Mouse (Mus musculus) midbrain, embryonic 14.5 days (tissue): ENCODE measurements around the gene Speer4d. TPM values are rescaled to one million over a fixed set of nuclear protein-coding genes. Genes with fewer than 3 reads are reported as not detected.
"Not testable (repeated sequence)": the region's sequence is repeated elsewhere in the genome, so short reads cannot be mapped to it uniquely, and the experiment has no call there.

Experiments used
- ATAC-seq: fragments of 200-750 bp; cut with Nextera tagmentation; 2 replicates; pipeline ENCODE4 v1.8.0; 2017; ENCODE audit warnings: moderate number of reproducible peaks, moderate library complexity; ENCODE audit not compliant: low FRiP score, low TSS enrichment
- DNase-seq: peaks from one replicate; pipeline ENCODE4 v3.0.0-alpha.2; 2015
- H3K27ac ChIP-seq: fragments of 300-500 bp; sonication (generic); replicated peaks from 2 replicates; pipeline ENCODE4 v1.5.1; 2014; ENCODE audit warnings: mild to moderate bottlenecking, low read depth, low read length, moderate library complexity
- H3K27me3 ChIP-seq: fragments of 300-500 bp; sonication (generic); 2 replicates; pipeline ENCODE4 v1.6.1; 2014; ENCODE audit warnings: low read length, control low read depth, mixed read lengths; ENCODE audit not compliant: control insufficient read depth, insufficient read depth
- H3K36me3 ChIP-seq: fragments of 300-500 bp; sonication (generic); 2 replicates; pipeline ENCODE4 v1.6.1; 2014; ENCODE audit warnings: low read length, control low read depth; ENCODE audit not compliant: control insufficient read depth, insufficient read depth
- H3K4me1 ChIP-seq: fragments of 300-500 bp; sonication (generic); 2 replicates; pipeline ENCODE4 v1.6.1; 2014; ENCODE audit warnings: mild to moderate bottlenecking, antibody characterized with exemption, low read length, control low read depth; ENCODE audit not compliant: control insufficient read depth, insufficient read depth
- H3K4me2 ChIP-seq: fragments of 300-500 bp; sonication (generic); 2 replicates; pipeline ENCODE4 v1.6.1; 2014; ENCODE audit warnings: mild to moderate bottlenecking, low read length, moderate library complexity
- H3K4me3 ChIP-seq: fragments of 300-500 bp; sonication (generic); replicated peaks from 2 replicates; pipeline ENCODE4 v1.5.1; 2014; ENCODE audit warnings: low read depth, low read length
- H3K9ac ChIP-seq: fragments of 300-500 bp; sonication (generic); replicated peaks from 2 replicates; pipeline ENCODE4 v1.6.1; 2014; ENCODE audit warnings: mild to moderate bottlenecking, low read length, moderate library complexity
- H3K9me3 ChIP-seq: fragments of 300-500 bp; sonication (generic); 2 replicates; pipeline ENCODE4 v1.6.1; 2016; ENCODE audit warnings: low read length, control low read depth, mixed read lengths; ENCODE audit not compliant: control insufficient read depth
- WGBS: fragments of 180-500 bp; shearing (Covaris S2); extraction: QIAGEN DNeasy Blood & Tissue Kit; methylation state at CpG from one replicate; pipeline ENCODE4 v1.1.7; 2014; 5-methylcytosine and 5-hydroxymethylcytosine counted together
- polyA plus RNA-seq: library from polyadenylated mRNA; unstranded; fragments of >200 nt; fragmentation: Nextera tagmentation; extraction: Ambion mirVana; gene quantifications from 2 replicates; pipeline ENCODE4 v1.2.1, GENCODE M21; 2014

The Speer4d gene
- polyA plus RNA-seq, 1 experiment from 2014 or later: not detected

- not testable (repeated sequence) for H3K4me3 ChIP-seq, H3K27ac ChIP-seq, H3K9ac ChIP-seq, H3K9me3 ChIP-seq, H3K4me1 ChIP-seq, H3K4me2 ChIP-seq, H3K27me3 ChIP-seq, ATAC-seq, H3K36me3 ChIP-seq
- 35% methylated on average over 5 of the region's 5 CpGs for WGBS
- peak; percentile 51 for DNase-seq
Measured at GRCm38 (mm10) chr5:15630068-15630467, 11.2 kb downstream of the Speer4d start.

GRCm38 (mm10) chr5:15637637-15638036 is 18.8 kb downstream of the Speer4d start:
- DNase-seq: not testable (repeated sequence)
- 59% methylated on average over 2 of the region's 2 CpGs for WGBS

GRCm38 (mm10) chr5:15645707-15646106 is 26.8 kb downstream of the Speer4d start:
- not testable (repeated sequence) for H3K27ac ChIP-seq, ATAC-seq, H3K9me3 ChIP-seq, H3K4me3 ChIP-seq, H3K4me2 ChIP-seq, H3K27me3 ChIP-seq, H3K9ac ChIP-seq, H3K36me3 ChIP-seq, H3K4me1 ChIP-seq
- 27% methylated on average over 6 of the region's 6 CpGs for WGBS
- peak; percentile 8 for DNase-seq

More at GRCm38 (mm10) chr5:15637637-15638036, 18.8 kb downstream of the Speer4d start:
- not testable (repeated sequence) for H3K9me3 ChIP-seq, H3K4me3 ChIP-seq, H3K4me1 ChIP-seq, H3K4me2 ChIP-seq, H3K9ac ChIP-seq, H3K27me3 ChIP-seq, H3K36me3 ChIP-seq, H3K27ac ChIP-seq
- ATAC-seq: peak; percentile 85

- not testable (repeated sequence) for H3K27ac ChIP-seq, H3K9me3 ChIP-seq, H3K27me3 ChIP-seq, H3K9ac ChIP-seq, ATAC-seq, H3K4me2 ChIP-seq, H3K4me1 ChIP-seq, H3K36me3 ChIP-seq, H3K4me3 ChIP-seq
- WGBS: 67% methylated on average over 2 of the region's 2 CpGs
- DNase-seq: peak; percentile 19
Measured at GRCm38 (mm10) chr5:15652334-15652733, 33.5 kb downstream of the Speer4d start.

- DNase-seq, H3K27me3 ChIP-seq, H3K4me2 ChIP-seq, H3K27ac ChIP-seq, H3K9me3 ChIP-seq, ATAC-seq, H3K4me3 ChIP-seq, H3K36me3 ChIP-seq, H3K9ac ChIP-seq, H3K4me1 ChIP-seq: not testable (repeated sequence)
- WGBS: 73% methylated on average over 1 of the region's 1 CpGs
Measured at GRCm38 (mm10) chr5:15656959-15657358, 38.1 kb downstream of the Speer4d start, which contains the start of gene 4930572O03Rik. 4930572O03Rik (minus strand) TSS chr5:15657059.

DNA sequence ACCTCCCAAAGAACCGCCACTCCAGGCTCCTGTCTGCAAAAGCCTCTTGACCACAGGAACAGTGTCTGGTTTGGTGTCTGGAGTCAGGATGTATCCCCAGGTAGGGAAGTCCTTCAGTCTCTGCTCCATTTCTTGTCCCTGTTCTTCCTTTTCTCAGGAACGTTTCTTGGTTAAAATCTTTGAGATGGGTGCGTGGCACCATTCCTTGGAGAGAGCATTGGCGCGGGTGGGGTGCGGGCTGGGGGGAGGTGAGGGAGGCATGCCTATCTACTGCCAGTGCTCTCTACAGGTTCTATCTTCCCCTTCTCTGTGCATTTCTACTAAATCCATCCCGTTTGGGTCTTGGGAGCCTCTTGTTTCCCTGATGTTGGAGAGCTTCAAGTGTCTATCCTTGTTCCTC is 45.0 kb downstream of the Speer4d start:
- H3K27ac ChIP-seq, DNase-seq, H3K9me3 ChIP-seq, H3K4me2 ChIP-seq, H3K27me3 ChIP-seq, H3K9ac ChIP-seq, H3K4me3 ChIP-seq, H3K36me3 ChIP-seq, H3K4me1 ChIP-seq, ATAC-seq: not testable (repeated sequence)
- WGBS: 76% methylated on average over 7 of the region's 7 CpGs

DNA sequence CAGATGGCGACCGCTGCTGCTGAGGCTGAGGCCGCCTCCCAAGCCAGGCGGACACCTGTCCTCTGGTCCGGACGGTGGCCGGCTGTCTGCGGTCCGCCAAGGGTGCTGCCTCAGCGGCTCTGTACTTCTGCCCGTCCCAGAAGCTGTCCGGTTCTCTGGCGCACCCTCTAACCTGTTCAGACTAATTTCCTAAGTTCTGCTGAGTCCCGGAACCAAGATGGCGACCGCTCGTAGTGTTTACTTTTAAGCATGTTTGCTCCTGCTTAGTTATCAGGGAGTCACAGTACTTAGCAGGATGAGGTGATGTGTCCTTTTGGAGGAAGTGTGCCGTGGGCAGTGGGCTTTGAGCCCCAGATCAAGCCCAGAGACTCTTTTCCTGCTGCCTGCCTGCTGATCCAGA is 51.9 kb downstream of the Speer4d start:
- peak; percentile 63; the same call in 1 of the 2 replicates for ATAC-seq
- not testable (repeated sequence) for H3K36me3 ChIP-seq, H3K4me2 ChIP-seq, H3K9me3 ChIP-seq, H3K27ac ChIP-seq, DNase-seq, H3K4me3 ChIP-seq, H3K27me3 ChIP-seq, H3K4me1 ChIP-seq, H3K9ac ChIP-seq
- WGBS: 85% methylated on average over 7 of the region's 18 CpGs

Other genes with a start within 250 kb of the Speer4d start
- gene Gm21149, start 142.5 kb upstream of the Speer4d start, polyA plus RNA-seq: not detected in 2 replicates
- not detected in 2 replicates for gene Gm21190, start 89.8 kb upstream of the Speer4d start, polyA plus RNA-seq
- not detected in 2 replicates for gene Gm21083, start 41.7 kb upstream of the Speer4d start, polyA plus RNA-seq
- gene 4930572O03Rik, start 38.0 kb downstream of the Speer4d start, polyA plus RNA-seq: not detected in 2 replicates
- gene Speer4c, start 95.2 kb downstream of the Speer4d start, polyA plus RNA-seq: not detected in 2 replicates